Mouse (Mus musculus) MEL (cell line): Measurements from ENCODE around the gene Grk5. TPM values are rescaled to one million over a fixed set of nuclear protein-coding genes. Genes with fewer than 3 reads are reported as not detected.

ENCODE experiments used
- DNase-seq: peaks from one replicate; pipeline ENCODE4 v3.0.0; 2011; ENCODE audit warnings: low read depth, low spot score
- H3K27ac ChIP-seq: 2 replicates; pipeline ENCODE4 v1.5.1; 2012; ENCODE audit warnings: low read depth, mild to moderate bottlenecking, control low read depth, low read length, moderate library complexity; ENCODE audit not compliant: control insufficient read depth
- H3K27me3 ChIP-seq, 2 experiments: fragments of 150-350 bp in 1 of 2; sonication (generic) in 1 of 2; 2 replicates each; pipeline ENCODE4 v1.6.1; 2012; ENCODE audit warnings: low read length in 2 of 2, mild to moderate bottlenecking in 2 of 2, improper control_type of control experiment in 1 of 2, moderate library complexity in 1 of 2; ENCODE audit not compliant: insufficient read depth in 2 of 2, control insufficient read depth in 1 of 2
- H3K36me3 ChIP-seq, 2 experiments: 2 replicates each; pipeline ENCODE4 v1.6.1; 2012 to 2014; ENCODE audit warnings: low read length in 2 of 2, improper control_type of control experiment in 1 of 2, inconsistent platforms in 1 of 2, mild to moderate bottlenecking in 1 of 2; ENCODE audit not compliant: insufficient read depth in 2 of 2, control insufficient read depth in 1 of 2
- H3K4me1 ChIP-seq, 2 experiments: fragments of 150-350 bp in 1 of 2; sonication (generic) in 1 of 2; 2 replicates each; pipeline ENCODE4 v1.6.1; 2012; ENCODE audit warnings: low read length in 2 of 2, improper control_type of control experiment in 1 of 2, mild to moderate bottlenecking in 1 of 2; ENCODE audit not compliant: insufficient read depth in 2 of 2, control insufficient read depth in 1 of 2
- H3K4me3 ChIP-seq, 2 experiments: fragments of 150-350 bp in 1 of 2; sonication (generic) in 1 of 2; 2 replicates each; pipeline ENCODE4 v1.5.1; 2012; ENCODE audit warnings: low read depth in 2 of 2, low read length in 2 of 2, mild to moderate bottlenecking in 2 of 2, moderate library complexity in 2 of 2, control low read depth in 1 of 2, improper control_type of control experiment in 1 of 2; ENCODE audit not compliant: control insufficient read depth in 1 of 2, insufficient read depth in 1 of 2
- H3K79me2 ChIP-seq: 2 replicates; pipeline ENCODE4 v1.6.1; 2012; ENCODE audit warnings: mild to moderate bottlenecking, low read length, moderate library complexity; ENCODE audit not compliant: control insufficient read depth, poor library complexity, insufficient read depth
- H3K9ac ChIP-seq: 2 replicates; pipeline ENCODE4 v1.6.1; 2012; ENCODE audit warnings: low read depth, mild to moderate bottlenecking, control low read depth, low read length, moderate library complexity; ENCODE audit not compliant: control insufficient read depth, poor library complexity, severe bottlenecking
- H3K9me3 ChIP-seq: fragments of 150-350 bp; sonication (generic); replicated peaks from 2 replicates; pipeline ENCODE4 v1.6.1; 2012; ENCODE audit warnings: mild to moderate bottlenecking, low read length, improper control_type of control experiment, moderate library complexity; ENCODE audit not compliant: insufficient read depth
- BHLHE40 ChIP-seq: IDR thresholded peaks from 2 replicates; pipeline ENCODE4 v1.6.1; 2012; ENCODE audit warnings: low read depth, mild to moderate bottlenecking, inconsistent platforms, low read length, improper control_type of control experiment, borderline replicate concordance
- CHD1 ChIP-seq: IDR thresholded peaks from 2 replicates; pipeline ENCODE4 v1.6.1; 2012; ENCODE audit warnings: low read depth, mild to moderate bottlenecking, inconsistent platforms, low read length, improper control_type of control experiment
- CHD2 ChIP-seq: IDR thresholded peaks from 2 replicates; pipeline ENCODE4 v1.6.1; 2011; ENCODE audit warnings: low read length, improper control_type of control experiment
- ELF1 ChIP-seq: IDR thresholded peaks from 2 replicates; pipeline ENCODE4 v1.6.1; 2014; ENCODE audit warnings: low read depth, mild to moderate bottlenecking, inconsistent platforms, low read length, improper control_type of control experiment, moderate library complexity
- GABPA ChIP-seq: IDR thresholded peaks from 2 replicates; pipeline ENCODE4 v1.6.1; 2012; ENCODE audit warnings: low read depth, mild to moderate bottlenecking, inconsistent platforms, low read length, improper control_type of control experiment, moderate library complexity
- GATA1 ChIP-seq: IDR thresholded peaks from 2 replicates; pipeline ENCODE4 v1.6.1; 2011; ENCODE audit warnings: low read depth, low read length, improper control_type of control experiment
- JUND ChIP-seq: IDR thresholded peaks from 2 replicates; pipeline ENCODE4 v1.6.1; 2011; ENCODE audit warnings: low read depth, mild to moderate bottlenecking, improper control_type of control experiment, low read length
- MAFK ChIP-seq: IDR thresholded peaks from 2 replicates; pipeline ENCODE4 v1.6.1; 2011; ENCODE audit warnings: low read depth, mild to moderate bottlenecking, low read length, improper control_type of control experiment, borderline replicate concordance
- MEF2A ChIP-seq: IDR thresholded peaks from 2 replicates; pipeline ENCODE4 v1.6.1; 2014; ENCODE audit warnings: low read depth, mild to moderate bottlenecking, inconsistent platforms, low read length, improper control_type of control experiment; ENCODE audit not compliant: poor library complexity, insufficient replicate concordance, severe bottlenecking; ENCODE audit errors: extremely low read depth
- MYC ChIP-seq: IDR thresholded peaks from 2 replicates; pipeline ENCODE4 v1.6.1; 2011; ENCODE audit warnings: low read depth, mild to moderate bottlenecking, low read length, improper control_type of control experiment, moderate library complexity
- NELFE ChIP-seq: IDR thresholded peaks from 2 replicates; pipeline ENCODE4 v1.6.1; 2011; ENCODE audit warnings: low read depth, low read length, improper control_type of control experiment
- SIN3A ChIP-seq: IDR thresholded peaks from 2 replicates; pipeline ENCODE4 v1.6.1; 2012; ENCODE audit warnings: low read length, improper control_type of control experiment, inconsistent platforms
- TCF12 ChIP-seq: IDR thresholded peaks from 2 replicates; pipeline ENCODE4 v1.6.1; 2014; ENCODE audit warnings: low read depth, mild to moderate bottlenecking, inconsistent platforms, low read length, improper control_type of control experiment, moderate library complexity
- UBTF ChIP-seq: IDR thresholded peaks from 2 replicates; pipeline ENCODE4 v1.6.1; 2012; ENCODE audit warnings: low read depth, mild to moderate bottlenecking, inconsistent platforms, low read length, improper control_type of control experiment, moderate library complexity, borderline replicate concordance; ENCODE audit not compliant: insufficient read depth
- USF1 ChIP-seq: IDR thresholded peaks from 2 replicates; pipeline ENCODE4 v1.6.1; 2014; ENCODE audit warnings: low read depth, mild to moderate bottlenecking, inconsistent platforms, low read length, improper control_type of control experiment, moderate library complexity
- ZKSCAN1 ChIP-seq: IDR thresholded peaks from 2 replicates; pipeline ENCODE4 v1.6.1; 2012; ENCODE audit warnings: low read depth, mild to moderate bottlenecking, inconsistent platforms, low read length, improper control_type of control experiment, moderate library complexity
- ZNF384 ChIP-seq: IDR thresholded peaks from 2 replicates; pipeline ENCODE4 v1.6.1; 2012; ENCODE audit warnings: low read depth, mild to moderate bottlenecking, inconsistent platforms, low read length, improper control_type of control experiment
- polyA plus RNA-seq, 2 experiments: library from polyadenylated mRNA; stranded (reverse) in 1 of 2; unstranded in 1 of 2; fragments of >175 nt in 1 of 2; fragments of >200 nt in 1 of 2; gene quantifications; 2 replicates each; pipeline versions ENCODE4 v1.2.1 to v1.2.4; 2012; ENCODE audit warnings: low replicate concordance in 2 of 2, low read depth in 1 of 2; ENCODE audit not compliant: insufficient read length in 2 of 2, insufficient read depth in 1 of 2, missing spikeins in 1 of 2
- total RNA-seq: library from RNA; depleted of rRNA; stranded (reverse); fragments of 300-350 nt; gene quantifications from 2 replicates; pipeline ENCODE4 v1.2.3, GENCODE M21; 2012

Grk5 gene
- total and polyA plus RNA-seq, 3 experiments, result 4.2 to 8.1 TPM; not detected in 1

GRCm38 (mm10) chr19:61000958-61001357, 111.4 kb downstream of the Grk5 start (continued):
- no peak for TF ChIP-seq MEF2A
- TF ChIP-seq ZKSCAN1, result no peak
- no peak for TF ChIP-seq ELF1
- peak; percentile 39; the same call in 1 of the 2 replicates for TF ChIP-seq TCF12
- TF ChIP-seq GATA1, result 0 out of 2 replicates have a peak, but pooled peaks have one; percentile 3

DNA sequence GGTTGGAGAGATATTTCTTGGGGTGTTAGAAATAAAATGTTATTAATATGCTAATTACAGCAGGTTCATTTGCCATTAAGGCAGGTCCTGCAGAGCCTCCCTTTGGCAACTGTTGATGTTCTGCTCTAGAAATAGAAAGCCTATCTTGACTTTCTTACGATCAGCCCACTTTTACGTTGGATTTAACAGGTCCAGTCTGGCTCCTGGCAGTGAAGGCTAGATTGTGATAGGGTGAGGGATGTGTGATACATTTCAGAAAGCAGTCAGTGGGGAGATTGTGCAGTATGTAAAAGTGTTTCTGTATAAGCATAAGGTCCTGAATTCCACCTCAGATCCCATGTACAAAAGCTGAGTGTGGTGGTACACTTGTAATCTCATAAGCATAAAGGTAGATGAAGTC, 119.7 kb downstream of the Grk5 start:
- Histone ChIP-seq H3K79me2 (no peaks in the 10 kb centered on the region), H3K9ac (no peak overlapping the region), H3K4me1 (no peaks in the 10 kb centered on the region), H3K9me3 (no peaks in the 10 kb centered on the region), H3K27me3 (no peaks in the 10 kb centered on the region), H3K36me3 (no peaks in the 10 kb centered on the region), H3K4me3 (no peak overlapping the region), H3K27ac (no peak overlapping the region)
- no peak for DNase-seq
- TF ChIP-seq USF1 (no peak), GATA1 (no peak), GABPA (no peak), JUND (no peak), UBTF (no peak), SIN3A (no peak), CHD2 (no peak), ZKSCAN1 (no peak)

DNA sequence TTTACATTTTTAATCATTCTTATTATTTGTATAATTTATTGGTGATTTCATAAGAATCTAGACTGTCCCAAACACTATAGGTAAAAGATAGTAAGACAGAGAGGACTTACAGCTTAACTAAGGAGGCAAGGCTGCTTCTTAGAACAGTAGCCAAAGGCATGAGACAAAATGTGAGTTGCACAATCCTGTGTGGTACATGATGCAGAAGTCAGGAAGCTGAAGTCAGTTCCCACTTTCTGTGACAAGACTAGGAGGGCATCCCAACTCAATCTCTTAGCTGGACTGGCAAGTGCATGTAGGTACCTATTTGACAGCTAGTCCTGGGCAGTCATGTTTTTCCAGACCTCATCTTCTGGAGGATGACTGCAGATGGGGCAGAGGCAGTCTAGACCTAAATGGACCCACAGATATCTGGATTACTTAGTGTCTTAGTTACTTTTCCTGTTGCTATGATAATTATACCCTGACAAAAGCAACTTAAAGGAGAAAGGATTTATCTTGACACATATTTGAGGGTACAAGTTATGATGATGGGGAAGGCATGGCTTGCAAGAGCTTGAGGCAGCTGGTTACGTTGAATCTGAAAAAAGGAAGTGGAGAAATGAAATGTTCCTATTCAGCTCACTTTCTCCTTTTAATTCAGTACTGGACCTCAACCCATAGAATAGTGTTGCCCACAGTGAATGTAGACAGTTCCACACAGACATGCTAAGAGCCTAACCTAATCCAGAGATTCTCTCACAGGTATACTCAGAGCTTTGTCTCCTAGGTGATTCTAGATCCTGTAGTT, 128.1 kb downstream of the Grk5 start:
- DNase-seq, result no peak
- TF ChIP-seq NELFE (no peak), CHD1 (no peak), MAFK (no peak), ZNF384 (no peak), UBTF (no peak), MYC (no peak), TCF12 (no peak), BHLHE40 (no peak)
- Histone ChIP-seq H3K9ac (no peak overlapping the region), H3K27ac (no peak overlapping the region), H3K4me3 (no peak overlapping the region), H3K9me3 (no peaks in the 10 kb centered on the region), H3K36me3 (no peaks in the 10 kb centered on the region), H3K4me1 (no peaks in the 10 kb centered on the region), H3K27me3 (no peaks in the 10 kb centered on the region), H3K79me2 (no peaks in the 10 kb centered on the region)
